Mouse (Mus musculus): ENCODE measurements at regions not wholly inside any gene's neighbourhood (a gene's known extent, or its start where the extent isn't known, plus 50 kb on each side); places are given as distances from the start of the nearest gene placed in this dataset.

DNA sequence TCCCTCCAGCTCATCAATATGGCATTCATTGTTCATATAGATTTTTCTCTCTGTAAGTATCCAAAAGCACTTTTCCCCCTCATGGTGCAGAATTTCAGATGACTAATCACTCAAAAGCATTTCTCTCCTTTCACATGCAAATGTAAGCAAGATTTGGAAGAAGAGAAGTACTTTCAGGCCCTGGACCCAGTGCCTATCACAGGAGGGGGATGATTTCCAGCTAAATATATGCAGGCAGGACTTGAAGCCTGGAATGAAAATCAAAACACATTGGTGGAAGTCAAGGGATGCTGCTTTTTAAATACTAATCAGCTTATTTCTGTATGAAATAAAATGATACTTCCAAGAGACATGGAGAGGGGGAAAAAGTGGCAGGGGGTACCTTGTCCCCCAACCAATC is 195.9 kb upstream of the Gm49339 start:
- DNase-seq, result no peak
- intact Hi-C loops (cut with DNase I), result no loop called here

DNA sequence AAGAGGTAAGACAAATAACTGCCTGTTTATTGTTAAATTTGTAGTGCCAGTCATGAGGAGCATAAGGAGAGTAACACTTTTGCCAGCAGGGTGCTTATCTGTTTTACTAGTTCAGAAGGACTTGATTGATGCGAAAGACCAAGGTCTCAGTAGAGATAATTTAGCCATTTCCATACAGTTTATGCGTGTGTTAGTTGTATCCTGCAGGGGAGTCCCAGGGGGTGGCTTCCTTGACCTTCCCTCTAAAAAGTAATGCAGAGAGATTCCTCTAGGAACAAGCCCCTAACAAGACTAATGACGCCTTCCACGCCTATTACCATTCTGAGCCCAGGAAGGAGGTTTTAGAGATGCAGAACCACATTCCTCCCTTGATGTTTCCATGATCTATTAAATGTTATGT is 192.6 kb upstream of the Gm49339 start:
- DNase-seq, result no peak
- intact Hi-C loops (cut with DNase I), result no loop called here

DNA sequence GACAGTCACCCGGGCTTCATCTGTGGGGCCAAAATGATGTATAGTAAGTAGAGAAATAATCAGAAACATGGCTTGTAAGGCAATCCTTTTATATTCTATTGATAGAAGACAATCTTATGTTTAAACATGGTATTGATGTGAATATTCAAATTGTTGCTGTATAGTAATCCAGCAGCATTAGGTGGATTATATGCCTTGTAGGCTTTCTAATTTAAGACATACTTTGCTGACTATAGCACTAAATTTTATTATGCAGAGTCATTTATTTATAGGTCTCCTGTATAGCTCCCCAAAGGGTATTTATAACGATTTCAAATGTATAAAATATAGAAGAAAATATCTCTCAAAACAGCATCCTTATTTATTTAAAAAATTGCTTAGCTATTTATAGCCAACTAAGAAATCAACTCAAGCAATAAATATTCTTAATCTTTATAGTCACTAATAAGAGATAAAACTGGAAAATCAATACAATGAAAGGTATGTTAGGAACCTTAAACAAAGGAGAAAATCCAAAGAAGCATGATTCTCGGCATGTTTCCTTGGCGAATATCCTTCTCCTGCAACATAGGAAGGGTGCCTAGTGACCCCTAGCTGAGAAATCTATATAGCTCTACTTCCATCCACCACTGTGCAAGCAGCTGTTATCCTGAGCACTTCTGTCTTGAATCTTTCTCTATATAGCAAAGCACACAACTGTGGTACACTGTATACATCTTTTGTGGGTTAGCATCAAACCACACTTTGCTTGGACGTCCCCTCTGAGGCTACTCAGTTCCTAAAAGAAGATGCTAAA is 188.8 kb upstream of the Gm49339 start:
- intact Hi-C loops (cut with DNase I), result loop anchor here (10.0 kb wide), 1 partner anchor 587 kb away; no protein-coding TSS in a partner anchor
- no peak for DNase-seq

DNA sequence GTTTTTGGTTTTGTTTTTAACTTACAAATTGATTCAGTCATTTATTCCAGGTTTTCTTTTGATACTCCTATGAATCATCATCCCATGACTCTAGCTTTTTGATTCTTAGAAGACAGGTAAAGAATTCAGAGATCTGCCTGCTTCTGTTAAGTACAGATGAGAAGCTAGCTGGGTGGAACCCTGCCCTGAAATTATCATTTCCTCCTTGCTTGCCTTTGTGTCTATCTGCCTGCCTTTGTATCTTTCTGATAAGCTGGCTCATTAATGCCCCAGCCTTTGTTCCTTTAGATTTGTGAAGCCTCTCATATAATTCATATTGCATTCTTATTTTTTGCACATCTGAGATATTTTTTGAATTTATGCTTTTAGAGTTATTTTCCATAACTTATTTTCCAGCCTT is 167.6 kb upstream of the Gm49339 start:
- DNase-seq, result no peak
- intact Hi-C loops (cut with DNase I), result no loop called here

DNA sequence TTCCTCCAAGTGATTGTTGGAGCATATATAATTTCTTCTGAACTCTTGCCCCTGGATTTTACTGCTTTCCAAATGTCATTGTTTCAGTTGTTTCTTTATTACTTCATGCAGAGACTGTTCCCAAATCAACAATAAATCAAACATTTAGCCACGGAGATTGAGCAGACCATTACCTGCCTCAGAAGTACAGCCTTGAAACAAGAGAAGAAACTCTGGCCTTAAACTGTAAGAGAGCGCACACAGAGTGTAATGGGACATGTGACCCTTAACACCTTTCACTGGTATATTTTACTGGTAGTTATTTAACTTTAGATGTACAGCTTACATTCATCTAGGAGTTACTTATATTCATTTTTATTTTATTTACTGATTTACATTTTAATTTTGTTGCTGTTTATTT is 160.2 kb upstream of the Gm49339 start:
- intact Hi-C loops (cut with DNase I), result no loop called here
- DNase-seq, result no peak

DNA sequence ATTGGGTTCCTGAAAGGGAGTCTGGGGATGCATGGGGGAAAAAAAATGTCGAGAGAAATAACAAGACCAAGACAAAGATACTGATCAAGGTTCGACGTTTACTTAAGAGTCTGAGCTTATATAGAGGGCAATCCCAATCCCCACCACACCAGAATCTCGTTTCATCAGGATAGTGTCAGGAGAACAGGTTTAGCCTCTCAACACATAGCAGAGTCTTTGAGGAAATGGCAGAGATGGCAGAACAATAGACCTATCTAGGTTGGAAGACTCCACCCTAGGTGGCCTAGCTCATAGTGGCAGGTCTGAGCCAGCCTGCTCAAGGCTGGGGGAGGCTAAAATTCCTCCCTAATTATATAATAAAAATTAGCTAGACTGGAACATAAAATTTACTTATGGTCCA is 151.6 kb upstream of the Gm49339 start:
- intact Hi-C loops (cut with DNase I), result no loop called here
- no peak for DNase-seq

DNA sequence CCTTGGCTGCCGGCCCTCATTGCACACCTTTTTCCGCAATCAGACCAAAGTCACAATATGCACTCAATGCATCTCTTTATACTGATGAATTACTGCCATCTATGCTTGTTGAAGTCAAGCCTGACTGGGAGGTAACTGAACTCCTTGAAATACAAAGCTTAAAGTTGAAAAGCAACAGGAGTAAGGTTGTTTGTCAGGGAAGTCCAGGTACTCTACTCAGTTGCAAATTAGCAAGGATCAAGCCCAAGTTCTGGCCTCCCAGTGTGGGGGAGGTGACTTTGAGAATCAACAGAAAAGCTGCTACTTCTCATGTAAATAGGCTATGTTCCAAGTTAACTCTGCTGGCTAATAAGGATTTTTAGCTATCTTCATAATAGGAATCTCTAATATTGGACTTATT is 151.0 kb upstream of the Gm49339 start:
- DNase-seq, result no peak
- intact Hi-C loops (cut with DNase I), result no loop called here

Data from heart, postnatal 14 days (tissue).